Mouse (Mus musculus): ENCODE measurements around the gene Vac14. TPM values are rescaled to one million over a fixed set of nuclear protein-coding genes. Genes with fewer than 3 reads are reported as not detected.

Vac14 gene
- total RNA-seq, 2 experiments from 2014 or later, result 12.6 to 24.3 TPM

DNA sequence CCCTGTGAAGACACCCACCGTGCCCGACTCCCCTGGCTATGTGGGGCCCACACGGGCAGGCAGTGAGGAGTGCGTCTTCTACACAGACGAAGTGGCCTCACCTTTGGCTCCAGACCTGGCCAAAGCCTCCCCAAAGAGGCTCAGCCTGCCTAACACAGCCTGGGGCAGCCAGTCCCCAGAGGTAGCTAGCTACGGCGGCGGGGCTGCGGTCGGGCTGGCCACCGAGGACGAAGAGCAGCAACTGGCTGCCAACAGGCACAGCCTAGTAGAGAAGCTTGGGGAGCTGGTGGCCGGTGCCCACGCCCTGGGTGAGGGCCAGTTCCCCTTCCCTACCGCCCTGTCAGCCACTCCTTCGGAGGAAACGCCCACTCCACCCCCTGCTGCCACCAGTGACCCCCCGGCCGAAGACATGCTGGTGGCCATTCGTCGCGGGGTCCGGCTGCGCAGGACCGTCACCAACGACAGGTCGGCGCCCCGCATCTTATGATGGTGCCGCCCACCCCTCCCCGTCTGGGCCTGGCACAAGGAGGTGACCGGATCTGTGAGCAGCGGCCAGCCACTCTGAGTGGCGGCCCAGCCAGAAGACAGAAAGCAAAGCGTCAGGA lies 120.3 kb downstream of the Vac14 start:
- no peak for ATAC-seq (replicated peaks; ENCODE audit: low FRiP score, poor library complexity, severe bottlenecking)

DNA sequence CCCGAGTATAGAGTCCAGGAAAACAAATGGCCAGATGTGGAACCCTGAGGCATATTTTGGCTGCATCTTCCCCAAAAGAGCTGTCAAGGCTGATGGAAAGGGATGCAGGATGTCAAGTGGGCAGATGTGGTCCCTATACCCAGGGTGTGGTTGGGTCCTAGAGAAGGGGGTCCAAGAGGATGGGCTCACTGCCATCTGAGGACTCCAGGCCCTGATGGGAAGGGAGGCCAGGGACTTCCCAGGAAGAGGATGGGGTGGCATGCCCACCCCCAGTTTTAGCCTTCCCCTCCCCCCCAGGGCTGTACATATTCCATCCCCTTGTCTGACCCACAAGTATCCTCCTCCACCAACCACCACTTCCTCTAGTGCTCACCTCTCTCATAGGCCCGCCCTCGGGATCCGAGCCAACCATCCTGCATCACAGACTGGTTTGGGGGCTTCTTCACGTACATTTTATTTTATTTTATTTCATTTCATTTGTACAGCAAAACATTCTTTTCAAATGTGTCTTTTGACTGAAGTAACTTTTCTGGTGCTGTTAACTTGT lies 122.3 kb downstream of the Vac14 start:
- no peak for ATAC-seq (replicated peaks; ENCODE audit: low FRiP score, poor library complexity, severe bottlenecking)

GRCm38 (mm10) chr8:110741816-110742451 lies 123.5 kb downstream of the Vac14 start:
- ATAC-seq (replicated peaks; ENCODE audit: low FRiP score, poor library complexity, severe bottlenecking), result no peak

- no peak for ATAC-seq (replicated peaks; ENCODE audit: low FRiP score, poor library complexity, severe bottlenecking)
Observed at GRCm38 (mm10) chr8:110742452-110742818, 124.0 kb downstream of the Vac14 start.

- ATAC-seq (replicated peaks; ENCODE audit: low FRiP score, poor library complexity, severe bottlenecking), result no peak
Observed at GRCm38 (mm10) chr8:110745162-110745561, 126.8 kb downstream of the Vac14 start.

DNA sequence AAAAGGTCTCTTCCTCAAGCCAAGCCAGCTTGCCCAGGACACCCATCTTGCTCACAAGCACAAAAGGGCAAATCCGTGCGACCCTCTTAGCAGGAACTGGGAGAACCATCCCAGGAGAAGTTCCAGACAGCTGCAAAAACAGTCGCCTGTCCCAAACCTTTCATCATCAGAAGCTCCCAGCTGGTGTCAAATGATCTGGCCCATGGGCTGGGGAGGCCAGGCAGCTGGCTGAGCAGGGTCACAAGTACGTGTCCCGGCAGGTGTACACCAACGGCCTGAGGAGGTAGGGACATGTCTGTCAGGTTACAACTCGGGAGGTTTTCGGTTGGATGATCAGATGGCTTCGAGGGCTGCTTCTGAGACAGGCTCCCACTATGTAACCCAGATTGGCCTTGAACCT lies 128.3 kb downstream of the Vac14 start:
- ATAC-seq (replicated peaks; ENCODE audit: low FRiP score, poor library complexity, severe bottlenecking), result no peak

DNA sequence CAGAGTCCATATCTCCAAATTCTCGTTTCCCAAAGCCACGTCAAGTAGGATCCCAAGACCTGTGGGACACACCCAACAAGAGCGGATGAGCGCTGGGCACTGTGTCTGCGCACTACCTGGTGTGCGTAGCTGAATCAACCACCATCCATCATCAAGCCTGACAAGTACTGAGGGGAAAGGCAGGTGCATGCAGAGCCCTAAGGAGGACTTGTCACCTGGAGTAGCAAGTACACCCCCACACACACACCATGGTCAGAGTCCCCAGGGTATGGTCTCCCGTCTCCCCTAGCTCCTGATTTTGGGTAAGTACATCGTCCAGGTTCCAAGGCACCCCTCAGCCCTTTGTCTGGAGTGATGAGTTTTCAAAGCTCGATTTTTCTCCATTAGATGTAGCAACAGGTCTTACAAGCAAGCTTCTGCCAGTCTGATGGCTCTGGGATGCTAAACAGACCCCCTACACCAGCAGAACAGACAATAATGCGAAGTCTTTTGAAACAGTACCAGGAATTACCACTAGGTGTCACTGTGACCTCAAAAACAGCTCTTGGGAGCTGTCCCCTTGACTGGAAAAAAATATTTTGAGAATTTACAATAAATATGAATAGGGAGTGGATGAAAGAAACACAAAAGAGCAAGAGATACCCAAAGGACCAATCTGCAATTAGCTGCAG lies 131.2 kb downstream of the Vac14 start:
- ATAC-seq (replicated peaks; ENCODE audit: low FRiP score, poor library complexity, severe bottlenecking), result no peak

DNA sequence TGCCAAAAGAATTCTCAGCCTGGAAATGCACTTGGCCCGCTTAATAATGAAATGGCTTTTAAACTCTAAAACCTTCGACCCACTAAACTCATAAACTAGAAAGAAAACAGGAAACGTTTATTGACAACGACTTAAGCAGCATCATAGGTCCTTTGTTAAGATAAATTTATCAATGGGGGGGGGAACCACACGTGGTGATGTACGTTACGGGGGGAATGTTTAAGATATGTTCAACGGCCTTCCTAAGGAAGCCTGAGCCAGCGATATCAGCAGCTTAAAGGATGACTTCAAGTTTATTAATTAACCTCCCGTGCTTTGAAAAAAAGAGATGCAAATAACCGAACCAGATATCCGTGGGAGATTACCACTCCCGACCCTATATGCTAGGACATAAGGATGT lies 131.9 kb downstream of the Vac14 start:
- ATAC-seq (replicated peaks; ENCODE audit: low FRiP score, poor library complexity, severe bottlenecking), result no peak

GRCm38 (mm10) chr8:110751490-110751889 lies 133.1 kb downstream of the Vac14 start:
- no peak for ATAC-seq (replicated peaks; ENCODE audit: low FRiP score, poor library complexity, severe bottlenecking)

DNA sequence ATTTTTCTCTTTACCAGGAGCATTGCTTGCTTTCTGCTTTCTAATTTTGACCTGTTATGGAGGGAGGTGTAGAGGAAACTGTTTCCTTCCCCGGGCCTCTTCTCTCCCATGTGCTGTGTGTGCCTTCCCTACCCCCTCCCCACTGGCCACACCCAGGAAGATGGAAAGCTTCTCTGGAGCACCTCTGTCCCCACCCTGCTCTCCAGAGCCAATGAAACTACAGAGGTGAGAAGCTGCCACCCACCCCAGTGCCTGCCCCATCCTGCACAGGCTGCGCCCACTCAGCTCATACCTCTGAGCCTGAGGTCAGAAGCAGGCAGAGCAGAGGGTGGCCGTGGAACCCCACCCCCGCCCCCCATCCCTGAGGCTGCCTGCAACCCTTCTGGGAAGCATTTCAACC lies 136.3 kb downstream of the Vac14 start:
- no peak for ATAC-seq (replicated peaks; ENCODE audit: low FRiP score, poor library complexity, severe bottlenecking)

GRCm38 (mm10) chr8:110755511-110756170 lies 137.3 kb downstream of the Vac14 start:
- ATAC-seq (replicated peaks; ENCODE audit: low FRiP score, poor library complexity, severe bottlenecking), result no peak

DNA sequence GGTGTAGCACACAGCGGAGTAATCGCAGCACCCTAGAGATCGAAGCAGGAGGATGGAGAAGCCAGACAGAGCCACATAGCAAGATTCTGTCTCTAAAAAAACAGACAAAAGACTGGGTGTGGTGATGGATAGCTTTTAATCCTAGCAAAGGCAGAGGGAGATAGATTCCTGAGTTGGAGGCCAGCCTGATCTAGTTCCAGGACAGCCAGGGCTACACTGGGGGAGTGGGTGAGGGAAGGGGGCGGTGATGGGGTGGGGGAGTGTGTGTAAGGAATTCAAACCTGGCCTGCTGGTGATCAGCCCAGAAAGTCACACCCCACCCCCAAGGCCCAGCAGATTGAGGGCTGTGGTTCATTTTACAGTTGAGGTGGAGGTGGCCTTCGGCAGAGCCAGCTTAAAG lies 137.8 kb downstream of the Vac14 start:
- no peak for ATAC-seq (replicated peaks; ENCODE audit: low FRiP score, poor library complexity, severe bottlenecking)

GRCm38 (mm10) chr8:110760280-110760940 lies 142.0 kb downstream of the Vac14 start:
- no peak for ATAC-seq (replicated peaks; ENCODE audit: low FRiP score, poor library complexity, severe bottlenecking)

DNA sequence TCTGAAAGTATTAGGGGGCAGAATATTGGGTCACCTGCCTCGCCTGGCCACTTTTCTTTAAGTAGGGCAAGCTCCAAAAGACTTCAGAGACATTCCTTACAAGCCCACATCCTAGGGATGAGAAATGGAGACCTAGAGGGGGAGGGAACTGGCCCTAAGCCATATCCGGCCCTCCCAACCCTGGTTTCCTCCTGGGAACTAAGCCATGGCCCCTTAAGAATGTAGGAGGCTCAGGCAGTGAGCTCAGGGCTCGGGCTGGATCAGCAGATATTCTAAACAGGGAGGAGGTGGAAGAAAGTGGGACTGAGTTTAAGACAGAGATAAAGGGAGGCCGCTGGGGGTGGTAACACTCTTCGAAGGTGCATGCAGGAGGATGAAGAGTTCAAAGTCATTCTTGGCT lies 142.8 kb downstream of the Vac14 start:
- ATAC-seq (replicated peaks; ENCODE audit: low FRiP score, poor library complexity, severe bottlenecking), result no peak

DNA sequence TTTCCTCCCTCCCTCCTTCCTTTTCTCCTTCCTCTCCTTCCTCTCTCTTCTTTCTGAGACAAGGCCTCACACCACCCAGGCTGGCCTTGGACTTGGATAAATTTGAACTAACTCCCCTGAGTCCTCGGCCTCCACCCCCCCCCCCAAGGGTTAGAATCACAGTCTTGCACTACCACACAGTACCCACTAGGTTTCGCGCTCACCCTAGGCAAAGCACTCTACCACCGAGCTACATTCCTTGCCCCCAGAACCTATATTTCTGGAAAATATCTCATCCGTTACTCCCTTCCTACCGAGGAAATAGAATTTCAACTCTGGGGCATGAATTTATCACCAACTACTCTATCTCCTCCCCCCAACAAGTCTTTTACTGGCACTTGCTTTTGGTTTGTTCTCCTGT lies 143.6 kb downstream of the Vac14 start:
- ATAC-seq (replicated peaks; ENCODE audit: low FRiP score, poor library complexity, severe bottlenecking), result no peak

DNA sequence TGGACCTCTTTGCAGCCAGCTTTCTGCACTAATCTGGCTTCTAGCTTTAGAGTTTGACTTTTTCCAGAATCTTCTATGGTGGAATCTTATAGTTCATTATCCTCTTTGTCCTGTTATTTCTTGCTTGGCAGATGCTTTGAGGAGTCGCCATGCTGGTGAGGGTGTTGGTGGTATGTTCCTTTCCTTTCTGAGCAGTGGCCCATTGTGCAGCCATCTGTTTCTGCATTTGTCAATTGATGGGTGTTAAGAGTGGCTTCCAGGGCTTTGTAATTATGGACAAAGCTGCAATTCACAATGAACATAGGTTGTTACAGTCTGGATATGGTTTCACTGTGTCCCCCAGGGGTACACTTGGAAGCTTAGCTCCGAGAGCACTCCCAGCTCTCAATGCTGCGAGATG lies 146.3 kb downstream of the Vac14 start:
- ATAC-seq (replicated peaks; ENCODE audit: low FRiP score, poor library complexity, severe bottlenecking), result no peak

DNA sequence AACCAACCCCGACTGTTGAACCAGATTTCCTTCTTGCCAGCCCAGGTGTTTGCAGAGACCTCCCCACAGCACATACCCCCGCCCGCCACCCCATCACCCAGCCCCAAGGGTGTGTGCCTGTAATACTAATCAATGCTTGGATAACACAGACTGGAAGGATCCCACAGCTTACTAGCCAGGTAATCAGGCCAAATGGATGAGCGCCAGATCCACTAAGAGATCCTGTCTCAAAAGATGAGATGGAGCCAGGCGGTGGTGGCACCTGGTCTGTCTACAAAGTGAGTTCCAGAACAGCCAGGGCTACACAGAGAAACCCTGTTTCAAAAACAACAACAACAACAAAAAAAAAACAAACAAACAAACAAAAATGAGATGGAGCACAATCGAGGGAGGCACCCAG lies 148.9 kb downstream of the Vac14 start:
- no peak for ATAC-seq (replicated peaks; ENCODE audit: low FRiP score, poor library complexity, severe bottlenecking)

Measured in erythroid progenitor cell, adult 5-6 weeks (primary cell).